Mouse (Mus musculus) gonadal fat pad, adult 2 months (tissue): ENCODE measurements around the gene Gphn. TPM values are rescaled to one million over a fixed set of nuclear protein-coding genes. Genes with fewer than 3 reads are reported as not detected.
"Not testable (repeated sequence)": the region's sequence is repeated elsewhere in the genome, so short reads cannot be mapped to it uniquely, and the experiment has no call there.

Experiments
- DNase-seq: peaks from one replicate; pipeline ENCODE4 v3.0.0-alpha.2; 2012; ENCODE audit warnings: low read depth
- polyA plus RNA-seq: library from polyadenylated mRNA; depleted of rRNA; stranded (reverse); fragments of >200 nt; gene quantifications from 2 replicates; pipeline ENCODE4 v1.2.3, GENCODE M21; 2012

Gene Gphn
- polyA plus RNA-seq, 1 experiment = 14.2 TPM

DNA sequence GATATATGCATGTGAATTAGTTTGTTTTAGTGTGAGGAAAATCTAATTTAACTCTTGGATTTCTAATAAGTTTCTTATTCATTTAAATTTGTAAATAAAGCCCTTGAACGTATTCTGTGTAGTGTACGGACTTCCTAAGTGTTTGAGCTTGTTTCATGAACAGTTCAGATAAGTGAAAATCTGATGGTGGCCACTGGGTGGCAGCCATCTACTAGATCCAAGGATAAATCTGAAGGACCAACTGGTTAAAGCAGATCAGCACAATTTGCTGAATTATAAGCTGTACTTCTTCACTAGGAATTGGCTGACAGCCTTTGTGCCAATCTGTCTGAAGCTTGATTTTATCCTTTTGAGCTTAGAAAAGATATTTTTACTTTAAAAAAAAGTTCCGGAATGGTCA, 105.9 kb downstream of the Gphn start:
- DNase-seq = no peak

DNA sequence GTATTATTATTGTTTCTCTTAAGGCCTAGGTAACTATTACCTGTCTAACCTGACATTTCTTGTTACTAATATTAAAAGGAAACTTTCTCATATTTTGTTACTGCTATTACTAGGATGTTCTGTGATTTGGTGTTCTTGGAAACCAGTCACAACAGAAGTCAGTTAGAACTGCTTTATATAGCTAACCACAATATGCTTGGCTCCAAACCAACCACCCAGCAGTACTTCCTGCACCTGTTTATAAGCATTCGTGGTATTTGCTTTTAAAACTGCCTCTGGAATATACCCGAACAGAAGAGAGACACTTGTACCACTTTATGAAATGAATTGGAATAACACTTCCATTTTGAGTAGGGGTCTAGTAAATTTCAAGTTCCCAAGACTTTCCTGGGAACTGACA, 130.3 kb downstream of the Gphn start:
- DNase-seq = no peak

DNA sequence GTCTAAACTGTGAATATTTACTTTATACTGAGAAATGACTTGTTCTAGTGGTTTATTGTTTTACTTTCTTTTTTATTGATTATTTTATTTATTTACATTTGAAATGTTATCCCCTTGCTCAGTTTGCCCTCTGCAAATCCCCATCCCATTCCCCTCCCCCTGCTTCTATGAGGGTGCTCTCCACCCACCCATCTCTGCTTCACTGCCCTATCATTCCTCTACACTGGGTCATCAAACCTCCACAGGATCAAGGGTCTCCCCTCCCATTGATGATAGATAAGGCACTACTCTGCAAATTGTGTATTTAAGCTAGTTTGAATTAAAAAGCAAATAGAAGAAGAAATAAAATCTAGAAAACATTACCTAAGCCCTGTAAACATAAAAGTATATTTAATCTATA, 163.1 kb downstream of the Gphn start:
- DNase-seq = no peak

DNA sequence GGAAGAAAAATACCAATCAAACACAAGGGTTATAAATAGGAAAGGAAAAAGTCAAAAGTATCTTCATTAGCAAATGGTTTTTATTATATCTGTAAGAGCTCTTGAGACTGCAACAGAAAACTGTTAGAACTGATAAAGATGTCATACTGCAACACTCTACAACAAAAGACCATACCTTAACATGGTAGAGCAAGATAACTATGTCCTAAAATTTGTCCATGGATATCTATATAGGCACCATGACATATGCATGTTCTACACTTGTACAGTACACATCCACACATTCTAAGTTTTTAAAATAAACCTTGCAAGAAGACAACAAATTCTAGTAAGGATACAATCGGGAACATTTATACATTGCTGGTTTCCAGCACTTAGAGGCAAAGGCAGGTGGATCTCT, 169.1 kb downstream of the Gphn start:
- no peak for DNase-seq

DNA sequence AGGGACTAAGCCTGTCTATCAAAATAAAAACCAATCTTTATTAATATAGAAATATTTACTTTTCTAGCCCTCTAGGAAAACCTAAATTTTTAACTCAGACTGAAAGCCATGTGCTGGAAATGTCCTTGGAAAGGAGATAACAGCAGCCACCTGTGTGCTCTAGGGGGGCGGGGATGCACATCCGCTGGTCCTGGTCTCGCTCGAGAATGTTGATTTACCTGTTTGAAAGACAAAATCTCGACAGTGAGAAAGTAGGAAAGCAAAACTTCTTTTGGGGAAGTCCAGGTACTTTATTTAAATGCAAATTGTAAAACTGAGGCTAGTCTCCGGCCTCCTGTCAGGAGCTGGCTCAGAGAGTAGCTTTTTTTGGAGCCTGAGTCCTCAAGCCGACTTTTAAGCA, 181.3 kb downstream of the Gphn start:
- not testable (repeated sequence) for DNase-seq

DNA sequence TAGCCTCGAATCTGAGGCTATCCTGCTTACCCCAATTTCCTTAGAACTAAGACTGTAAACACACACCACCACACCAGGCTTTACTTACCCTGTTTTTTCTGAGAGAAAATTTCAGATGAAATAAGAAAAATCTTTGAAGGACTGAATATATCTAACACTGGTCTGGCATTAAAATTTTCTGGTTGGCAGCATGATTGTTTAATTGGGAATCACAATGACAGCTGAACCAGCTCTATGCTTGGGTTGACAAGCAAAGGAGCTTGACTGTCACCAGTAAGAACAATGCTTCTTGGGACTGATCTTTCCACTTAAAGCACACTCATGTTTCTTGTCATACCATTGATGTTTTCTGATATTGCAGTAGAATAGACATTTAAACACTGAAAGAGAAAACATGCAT, 296.0 kb downstream of the Gphn start:
- DNase-seq = no peak

DNA sequence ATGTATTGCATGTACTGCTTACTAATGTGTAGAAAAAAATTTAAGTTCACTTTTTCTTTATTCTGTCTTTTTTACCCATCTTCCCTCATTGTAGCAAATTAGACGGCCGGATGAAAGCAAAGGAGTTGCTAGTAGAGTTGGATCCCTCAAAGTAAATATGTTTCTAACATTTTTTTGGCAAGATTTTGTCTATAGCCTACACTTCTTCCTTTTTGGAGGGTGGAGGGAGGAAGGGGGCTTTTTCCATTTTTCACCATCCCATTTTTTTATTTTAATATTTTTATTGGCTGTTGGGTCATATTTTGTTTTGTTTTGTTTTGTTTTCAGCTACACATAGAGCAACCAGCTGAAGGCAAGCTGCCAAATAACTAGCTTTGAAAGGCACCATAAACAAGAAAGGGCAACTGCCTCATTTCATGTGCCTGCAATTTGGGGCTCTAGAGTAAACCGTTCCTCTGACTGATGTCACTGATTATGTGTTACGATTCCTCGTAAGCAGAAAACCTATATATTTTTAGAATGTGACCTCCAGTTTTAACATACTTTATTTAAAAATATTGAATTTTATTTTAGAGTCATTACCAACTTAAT, 296.7 kb downstream of the Gphn start:
- no peak for DNase-seq

DNA sequence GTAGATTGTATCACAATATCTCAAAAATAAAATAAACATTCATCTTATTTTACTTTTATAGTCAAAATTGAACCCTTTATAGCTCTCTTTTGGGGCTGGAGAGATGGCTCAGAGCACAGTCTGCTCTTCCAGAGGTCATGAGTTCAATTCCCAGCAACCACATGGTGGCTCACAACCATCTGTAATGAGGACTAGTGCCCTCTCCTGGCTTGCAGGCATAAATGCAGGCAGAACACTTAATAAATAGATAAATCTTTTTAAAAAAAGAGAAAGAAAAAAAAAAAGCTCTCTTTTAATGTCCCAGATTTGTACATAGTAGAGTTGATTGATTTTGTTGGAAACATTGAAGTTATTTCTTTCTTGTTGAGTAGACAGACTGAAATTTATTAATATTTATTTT, 311.4 kb downstream of the Gphn start:
- not testable (repeated sequence) for DNase-seq

DNA sequence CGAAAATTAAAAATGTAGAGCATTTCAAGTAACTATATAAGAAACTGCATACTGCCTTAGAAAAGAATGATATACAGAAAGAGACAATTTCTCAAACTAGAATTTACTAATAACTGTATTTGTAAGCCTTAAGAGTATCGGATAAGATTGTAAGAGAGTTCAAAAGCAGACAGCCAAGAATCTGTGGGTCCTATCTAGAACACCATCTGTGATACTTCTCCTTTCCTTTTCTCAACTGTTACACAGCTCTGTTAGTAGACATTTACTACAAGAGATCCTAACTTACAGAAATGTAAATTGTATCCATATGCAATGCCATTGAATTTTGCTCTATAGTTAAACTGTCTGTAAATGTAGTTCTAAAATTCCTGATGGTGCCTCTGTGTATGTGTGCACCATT, 324.7 kb downstream of the Gphn start:
- no peak for DNase-seq

DNA sequence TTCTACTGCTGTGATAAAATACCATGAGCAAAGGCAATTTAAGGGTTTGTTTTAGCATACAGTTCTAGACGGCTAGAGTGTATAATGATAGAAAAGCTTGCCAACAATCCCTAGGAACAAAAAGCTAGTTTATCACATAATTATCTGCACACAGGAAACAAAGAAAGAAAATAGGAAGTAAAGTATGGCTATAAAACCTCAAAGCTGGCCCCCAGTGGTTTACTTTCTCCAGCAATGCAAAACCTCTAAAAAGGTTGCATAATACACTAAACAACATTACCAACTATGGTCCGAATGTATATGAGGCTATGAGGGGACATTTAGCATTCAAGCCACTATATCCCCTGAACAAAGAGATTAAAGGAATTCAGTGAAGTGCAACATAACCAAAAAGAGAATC, 405.6 kb downstream of the Gphn start:
- no peak for DNase-seq

DNA sequence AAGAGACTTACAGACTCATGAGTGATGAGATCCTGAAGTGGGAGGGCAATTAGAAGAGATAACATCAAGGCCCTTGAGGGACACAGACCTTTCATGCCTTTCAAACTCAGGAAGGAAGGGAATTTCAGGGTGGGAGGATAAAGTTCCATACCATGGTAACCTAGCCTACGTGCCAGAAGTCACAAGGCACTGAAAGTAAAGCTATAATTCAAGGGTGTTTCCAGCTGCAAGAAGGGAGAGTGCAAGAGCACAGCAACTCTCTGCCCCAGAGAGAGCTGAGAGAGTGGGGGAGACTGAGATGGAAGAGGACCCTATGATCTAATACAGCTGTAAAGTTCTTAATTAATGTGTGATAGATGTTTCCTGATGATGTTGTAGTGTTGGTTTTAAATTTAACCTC, 413.3 kb downstream of the Gphn start:
- no peak for DNase-seq

DNA sequence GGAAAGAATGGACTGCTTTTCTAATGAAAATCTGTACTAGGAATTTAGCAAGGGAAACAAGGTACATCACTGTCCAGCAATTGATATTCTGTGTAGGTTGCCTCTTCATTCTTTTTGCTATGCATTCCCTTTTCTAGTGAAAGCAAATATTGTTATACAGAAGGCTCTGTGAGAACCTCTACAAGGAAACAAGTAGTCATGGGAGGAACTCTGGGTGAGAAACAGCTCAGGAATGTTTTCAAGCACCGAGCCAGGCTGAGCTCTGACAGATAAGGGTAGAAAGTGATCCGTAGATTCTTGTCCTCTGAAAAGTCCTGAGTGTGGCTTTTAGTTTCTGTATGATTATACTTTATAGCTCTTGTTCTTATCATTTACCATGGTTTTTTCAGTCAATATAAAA, 413.9 kb downstream of the Gphn start:
- DNase-seq = no peak

DNA sequence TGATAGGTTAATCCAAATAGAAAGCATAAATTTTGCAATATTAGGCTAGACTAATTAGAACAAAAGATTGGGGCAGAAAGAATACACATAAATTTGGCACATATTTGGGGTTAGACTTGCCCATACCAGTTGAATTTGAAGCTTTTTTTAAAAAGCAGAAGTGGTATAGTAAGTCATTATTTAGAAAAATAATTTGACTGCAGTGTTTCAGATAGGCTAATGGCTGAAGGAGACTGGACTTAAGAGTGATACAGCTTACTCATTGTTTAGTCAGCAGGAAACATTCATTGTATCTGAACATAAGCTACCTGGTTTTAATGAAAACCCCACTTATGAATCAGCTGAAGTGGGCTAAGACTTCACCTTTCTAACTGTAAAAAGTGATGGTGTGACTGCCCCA, 415.0 kb downstream of the Gphn start:
- DNase-seq = no peak

DNA sequence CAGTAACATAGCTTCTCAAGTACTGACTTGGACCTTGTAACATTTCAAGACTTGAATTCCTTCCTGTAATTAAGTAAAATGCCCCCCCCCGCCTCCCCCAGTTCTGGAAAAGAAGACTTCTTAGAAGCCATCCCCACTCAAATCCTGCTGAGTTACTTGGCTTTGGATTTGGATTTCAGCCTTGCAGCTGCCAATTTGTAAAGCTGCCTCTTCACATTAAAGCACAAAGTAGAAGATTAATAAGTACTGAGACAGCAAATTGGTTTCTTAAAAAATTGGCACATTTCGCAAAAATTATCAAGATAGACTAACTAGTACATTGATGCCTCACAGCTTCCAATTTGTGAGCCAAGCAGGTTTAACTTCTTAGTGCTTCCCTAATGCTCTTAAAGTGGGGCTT, 417.5 kb downstream of the Gphn start:
- DNase-seq = no peak

DNA sequence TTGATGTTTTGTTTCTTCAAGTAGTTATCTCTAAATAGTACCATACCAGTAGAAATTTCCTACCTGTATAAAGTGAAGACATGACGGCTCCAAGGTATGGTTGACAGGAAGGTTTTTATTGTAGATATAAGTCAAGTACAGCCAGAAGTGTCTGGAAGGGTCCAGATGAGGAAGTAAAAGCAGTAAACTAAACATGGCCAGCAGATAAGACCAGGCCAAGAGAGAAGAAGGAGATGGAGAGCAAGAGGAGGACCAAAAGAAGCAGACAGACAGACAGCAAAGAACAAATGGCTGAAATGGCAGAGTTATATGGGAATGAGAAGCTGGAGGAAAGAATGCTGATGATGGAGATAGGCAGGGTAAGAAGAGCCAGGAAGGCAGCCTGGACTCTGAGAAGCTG, 419.1 kb downstream of the Gphn start:
- DNase-seq = no peak

DNA sequence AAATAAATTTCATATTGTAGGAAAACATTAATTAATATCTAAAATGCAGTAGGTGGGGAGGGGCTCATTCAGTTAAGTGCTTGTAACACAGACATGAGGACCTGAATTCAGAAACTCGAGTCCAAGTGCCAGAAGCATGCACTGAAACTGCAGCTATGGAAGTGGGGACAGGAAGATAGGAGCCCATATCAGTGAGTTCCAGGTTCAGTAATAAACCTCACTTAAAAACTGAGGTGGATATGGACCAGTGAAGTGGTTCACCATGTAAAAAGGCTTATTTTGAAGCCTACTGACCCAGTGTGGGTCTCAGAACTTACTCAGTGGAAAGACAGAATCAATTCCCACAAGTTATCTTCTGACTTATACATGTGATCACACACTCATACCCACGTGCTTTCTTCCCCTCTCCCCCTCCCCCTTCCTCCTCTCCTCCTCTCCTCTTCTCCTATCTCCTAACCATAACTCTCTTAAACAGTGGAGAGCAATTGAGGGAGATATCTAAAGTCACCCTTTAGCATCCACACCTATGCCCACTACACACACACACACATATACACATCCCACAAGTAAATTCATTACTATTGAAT, 433.6 kb downstream of the Gphn start:
- no peak for DNase-seq

DNA sequence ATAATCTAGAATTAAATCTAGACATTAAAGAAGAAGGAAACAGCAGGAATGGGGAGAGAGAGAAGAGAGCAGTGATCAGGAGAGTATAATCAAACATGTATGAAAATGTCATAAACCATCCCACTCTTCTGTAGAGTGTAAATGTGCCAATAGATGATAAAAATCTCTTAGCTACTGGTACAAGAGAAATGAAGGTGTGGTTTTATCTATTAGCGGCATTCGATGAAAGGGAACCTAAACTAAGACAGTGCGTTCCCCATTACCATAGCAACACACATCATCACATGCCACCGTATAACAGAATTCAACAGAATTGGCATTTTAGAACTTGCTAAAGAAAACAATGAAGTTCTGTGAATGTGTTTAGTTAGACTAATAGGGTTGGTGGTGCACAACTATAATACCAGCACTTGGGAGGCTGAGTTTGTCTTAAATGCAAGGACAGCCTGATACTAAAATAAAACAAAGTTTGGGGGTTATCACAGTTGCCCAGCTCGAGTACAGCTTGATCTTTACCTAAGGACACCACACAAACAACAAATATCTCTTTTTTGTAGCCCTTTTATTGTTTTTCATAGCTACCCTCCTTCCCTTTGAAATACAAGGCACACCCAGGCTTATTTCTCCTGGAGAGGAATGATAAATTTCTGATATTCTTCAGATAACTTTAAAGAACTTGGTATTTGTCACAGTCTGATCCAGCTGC, 452.1 kb downstream of the Gphn start:
- DNase-seq = no peak

DNA sequence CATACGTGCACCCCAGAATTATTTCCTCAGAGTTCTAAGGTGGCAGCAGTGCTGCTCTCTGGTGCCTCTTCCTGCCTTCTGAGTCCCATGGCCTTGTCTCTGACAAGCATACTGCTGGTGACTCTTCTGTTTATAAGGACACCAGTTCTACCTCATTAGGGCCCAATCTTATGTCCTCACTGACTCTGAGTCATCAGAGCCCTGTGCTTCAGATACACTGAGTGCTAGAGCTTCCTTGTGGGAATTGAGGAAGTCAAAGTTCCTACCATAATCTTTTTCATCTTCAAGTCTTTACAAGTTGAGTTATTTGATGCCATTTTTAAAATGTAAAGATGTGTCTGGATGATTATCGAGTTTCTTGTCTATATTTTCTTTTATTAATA, 452.6 kb downstream of the Gphn start:
- DNase-seq = no peak

DNA sequence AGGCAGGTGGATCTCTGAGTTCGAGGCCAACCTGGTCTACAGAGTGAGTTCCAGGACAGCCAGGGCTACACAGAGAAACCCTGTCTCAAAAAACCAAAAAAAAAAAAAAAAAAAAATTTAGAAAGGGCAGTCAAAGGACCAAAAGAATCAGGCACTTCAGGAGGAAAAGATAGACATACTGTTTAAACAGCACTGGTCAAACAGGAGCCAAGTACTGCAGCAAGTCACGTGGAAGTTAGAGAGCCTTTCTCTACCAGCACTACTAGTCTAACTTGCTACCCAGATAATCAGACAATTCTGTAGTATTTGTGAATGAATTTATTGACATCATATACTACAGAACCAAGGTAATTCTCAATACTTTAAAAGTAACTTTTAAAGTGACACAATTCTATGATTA, 454.9 kb downstream of the Gphn start:
- no peak for DNase-seq

DNA sequence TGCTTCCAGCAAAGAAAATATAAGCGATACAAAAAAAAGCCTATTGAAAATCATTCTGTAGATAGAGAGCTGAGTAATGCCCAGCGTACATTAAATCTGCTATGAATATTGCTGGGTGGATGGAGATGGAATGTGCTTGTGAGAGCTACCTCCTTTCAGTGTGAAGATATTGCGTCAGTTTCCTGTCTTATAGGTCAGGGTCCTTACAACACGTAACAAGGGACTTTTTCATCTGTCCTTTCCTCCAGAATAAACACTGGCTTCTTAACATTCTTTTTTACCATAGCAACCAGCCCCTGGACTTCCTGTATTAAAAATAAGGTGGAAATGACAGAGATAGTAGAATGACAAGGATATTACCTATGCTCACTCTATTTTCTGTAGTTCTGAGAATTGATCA, 456.1 kb downstream of the Gphn start:
- DNase-seq = no peak

DNA sequence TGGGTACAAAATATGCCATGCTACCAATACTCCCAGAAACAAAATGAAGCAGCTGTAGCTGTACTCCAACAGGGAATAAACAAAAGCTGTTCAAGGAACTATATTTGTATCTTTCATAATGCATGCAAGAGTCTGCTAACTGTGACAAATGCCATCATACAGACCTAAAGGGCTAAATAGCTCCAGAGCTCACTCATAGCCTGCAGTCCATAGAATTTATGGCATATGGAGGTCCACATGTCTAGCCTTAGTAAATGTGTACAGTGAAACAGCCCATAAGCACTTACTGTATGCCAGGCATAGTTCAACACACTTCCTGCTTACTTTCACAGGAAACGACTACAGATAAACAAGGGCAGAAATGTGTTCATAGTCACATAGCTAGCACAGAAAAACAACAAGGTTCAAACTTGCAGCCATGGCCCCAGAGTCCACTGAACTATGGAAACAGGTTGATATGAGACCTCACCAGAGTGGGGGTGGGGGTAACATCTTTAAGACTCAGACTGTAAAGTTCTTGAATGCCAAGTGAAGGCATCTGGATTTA, 459.6 kb downstream of the Gphn start:
- DNase-seq = no peak

DNA sequence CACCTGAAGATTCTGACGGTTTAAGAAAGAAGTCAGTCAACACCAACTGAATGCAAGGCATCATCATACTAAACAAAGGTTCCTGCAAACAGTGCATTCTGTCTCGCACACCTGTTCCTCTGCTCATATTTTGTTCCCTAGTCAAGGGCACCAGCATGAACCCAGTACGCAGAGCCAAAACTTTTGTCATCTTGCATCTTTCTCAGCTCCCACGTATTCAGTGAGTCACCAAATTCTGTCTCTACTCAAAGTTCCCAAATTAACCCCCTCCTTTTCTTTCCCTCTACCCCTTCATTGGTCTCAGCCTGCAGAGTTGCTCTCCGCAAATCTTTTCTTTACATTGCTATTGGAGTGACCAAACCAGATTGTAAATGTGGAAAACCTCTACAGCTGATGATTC, 462.7 kb downstream of the Gphn start:
- no peak for DNase-seq

DNA sequence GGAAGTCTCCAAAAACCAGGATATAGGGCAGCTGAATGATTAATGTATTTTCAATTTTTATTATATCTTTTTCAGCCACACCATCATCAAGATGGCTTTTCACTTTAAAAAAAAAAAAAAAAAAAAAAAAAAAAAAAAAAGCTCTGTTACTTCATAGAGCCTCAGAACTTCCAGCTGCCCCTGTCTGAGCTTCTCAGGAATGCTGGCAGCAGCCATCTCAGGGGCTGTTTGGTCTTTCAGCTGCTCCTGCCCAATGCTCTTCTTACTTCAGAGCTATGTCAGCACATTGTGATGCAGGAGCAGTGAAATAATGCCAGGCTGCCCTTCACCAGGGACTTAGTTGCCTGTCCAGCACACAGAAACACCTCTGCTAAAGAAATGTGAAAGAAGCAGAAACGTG, 465.1 kb downstream of the Gphn start, which contains the start of gene Fam71d:
Gene Fam71d, plus strand, starts transcription at position 211 of the 400 bp plus-strand sequence.
- DNase-seq = no peak
